Mouse (Mus musculus): ENCODE results near the gene Wbp2nl. TPM values are rescaled to one million over a fixed set of nuclear protein-coding genes. Genes with fewer than 3 reads are reported as not detected.

Gene Wbp2nl
- polyA plus RNA-seq, 1 experiment from 2014 or later = 0.15 TPM

GRCm38 (mm10) chr15:82343368-82344287 is 44.9 kb downstream of the Wbp2nl start:
- peaks cover 7% of the 10 kb centered on the region for H3K27me3 ChIP-seq (replicated peaks; ENCODE audit: control insufficient read depth, insufficient read depth, low read length)
- no peak for ATAC-seq
- WGBS = 91% methylated on average over 27 of the region's 27 CpGs
- H3K9ac ChIP-seq (replicated peaks; ENCODE audit: low read depth, low read length) = no peak overlapping the region
- no peak overlapping the region for H3K4me3 ChIP-seq (replicated peaks; ENCODE audit: low read length)
- no peak overlapping the region for H3K27ac ChIP-seq (ENCODE audit: low read length)
- H3K4me2 ChIP-seq (ENCODE audit: low read length) = no peak overlapping the region
- peaks cover 19% of the 10 kb centered on the region for H3K4me1 ChIP-seq (replicated peaks; ENCODE audit: control insufficient read depth, insufficient read depth, low read length)
- H3K36me3 ChIP-seq (ENCODE audit: control insufficient read depth, insufficient read depth) = 0 out of 2 replicates have a peak, but pooled peaks cover 3% of the 10 kb centered on the region
- no peaks in the 10 kb centered on the region for H3K9me3 ChIP-seq (ENCODE audit: control insufficient read depth, low read length)

GRCm38 (mm10) chr15:82344971-82345370 is 46.2 kb downstream of the Wbp2nl start:
- 90% methylated on average over 6 of the region's 6 CpGs for WGBS
- ATAC-seq = no peak

GRCm38 (mm10) chr15:82345820-82346470 is 47.2 kb downstream of the Wbp2nl start:
- peak overlapping the region; percentile 88 for H3K27ac ChIP-seq (ENCODE audit: low read length)
- under 1% methylated on average over 50 of the region's 51 CpGs for WGBS
- peak; percentile 98 for ATAC-seq

More at GRCm38 (mm10) chr15:82344971-82345370, 46.2 kb downstream of the Wbp2nl start:
- H3K9ac ChIP-seq (replicated peaks; ENCODE audit: low read depth, low read length) = no peak overlapping the region
- no peak overlapping the region for H3K27ac ChIP-seq (ENCODE audit: low read length)
- no peak overlapping the region for H3K4me2 ChIP-seq (ENCODE audit: low read length)
- H3K4me3 ChIP-seq (replicated peaks; ENCODE audit: low read length) = no peak overlapping the region
- H3K36me3 ChIP-seq (ENCODE audit: control insufficient read depth, insufficient read depth) = peaks cover 14% of the 10 kb centered on the region
- no peaks in the 10 kb centered on the region for H3K9me3 ChIP-seq (ENCODE audit: control insufficient read depth, low read length)
- H3K4me1 ChIP-seq (replicated peaks; ENCODE audit: control insufficient read depth, insufficient read depth, low read length) = peaks cover 16% of the 10 kb centered on the region
- H3K27me3 ChIP-seq (replicated peaks; ENCODE audit: control insufficient read depth, insufficient read depth, low read length) = peaks cover 7% of the 10 kb centered on the region

DNA sequence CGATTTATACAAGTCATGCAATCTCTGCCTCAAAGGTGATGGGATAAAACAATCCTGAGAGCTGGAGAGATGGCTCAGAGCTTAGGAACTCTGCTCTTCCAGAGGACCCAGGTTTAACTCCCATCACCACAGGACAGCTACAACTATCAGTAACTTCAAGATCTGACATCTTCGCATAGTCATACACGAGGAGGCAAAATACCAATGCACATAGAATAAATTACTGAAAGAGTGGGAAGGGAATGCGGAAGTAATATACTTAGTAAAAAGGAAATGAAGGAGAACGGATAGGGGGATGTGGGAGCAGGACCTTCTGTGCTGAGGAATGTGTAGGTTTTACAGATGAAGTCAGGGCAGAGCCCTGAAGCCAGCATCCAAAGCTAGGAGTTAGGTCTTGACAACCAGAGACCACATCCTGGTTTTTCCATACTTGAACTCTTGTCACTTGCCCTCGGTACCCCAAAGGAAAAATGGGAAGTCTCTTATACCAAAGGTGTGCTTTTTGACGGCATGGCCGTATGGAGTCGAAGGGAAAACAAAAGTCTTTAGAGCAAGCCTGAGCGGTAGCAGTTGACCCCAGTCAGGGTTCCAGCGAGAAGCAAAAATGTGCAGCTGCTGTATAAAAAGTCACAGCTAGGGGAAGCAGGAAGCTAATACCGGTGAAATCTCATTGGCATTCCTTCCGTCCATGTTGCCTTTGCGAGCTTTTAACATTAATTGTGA is 48.0 kb downstream of the Wbp2nl start:
- H3K36me3 ChIP-seq (ENCODE audit: control insufficient read depth, insufficient read depth) = peaks cover 22% of the 10 kb centered on the region
- H3K9ac ChIP-seq (replicated peaks; ENCODE audit: low read depth, low read length) = peak overlapping the region; percentile 86
- no peak for ATAC-seq
- no peaks in the 10 kb centered on the region for H3K9me3 ChIP-seq (ENCODE audit: control insufficient read depth, low read length)
- WGBS = 61% methylated on average over 14 of the region's 14 CpGs
- peaks cover 11% of the 10 kb centered on the region for H3K4me1 ChIP-seq (replicated peaks; ENCODE audit: control insufficient read depth, insufficient read depth, low read length)
- H3K4me3 ChIP-seq (replicated peaks; ENCODE audit: low read length) = peak overlapping the region; percentile 76
- peak overlapping the region; percentile 61 for H3K27ac ChIP-seq (ENCODE audit: low read length)
- H3K4me2 ChIP-seq (ENCODE audit: low read length) = peak overlapping the region; percentile 96
- H3K27me3 ChIP-seq (replicated peaks; ENCODE audit: control insufficient read depth, insufficient read depth, low read length) = no peaks in the 10 kb centered on the region

More at GRCm38 (mm10) chr15:82345820-82346470, 47.2 kb downstream of the Wbp2nl start:
- H3K9ac ChIP-seq (replicated peaks; ENCODE audit: low read depth, low read length) = peak overlapping the region; percentile 86
- H3K4me1 ChIP-seq (replicated peaks; ENCODE audit: control insufficient read depth, insufficient read depth, low read length) = peaks cover 14% of the 10 kb centered on the region
- no peaks in the 10 kb centered on the region for H3K9me3 ChIP-seq (ENCODE audit: control insufficient read depth, low read length)
- no peaks in the 10 kb centered on the region; the same call in 1 of the 2 replicates for H3K27me3 ChIP-seq (replicated peaks; ENCODE audit: control insufficient read depth, insufficient read depth, low read length)
- peak overlapping the region; percentile 76 for H3K4me3 ChIP-seq (replicated peaks; ENCODE audit: low read length)
- H3K4me2 ChIP-seq (ENCODE audit: low read length) = peak overlapping the region; percentile 96
- peaks cover 21% of the 10 kb centered on the region for H3K36me3 ChIP-seq (ENCODE audit: control insufficient read depth, insufficient read depth)

DNA sequence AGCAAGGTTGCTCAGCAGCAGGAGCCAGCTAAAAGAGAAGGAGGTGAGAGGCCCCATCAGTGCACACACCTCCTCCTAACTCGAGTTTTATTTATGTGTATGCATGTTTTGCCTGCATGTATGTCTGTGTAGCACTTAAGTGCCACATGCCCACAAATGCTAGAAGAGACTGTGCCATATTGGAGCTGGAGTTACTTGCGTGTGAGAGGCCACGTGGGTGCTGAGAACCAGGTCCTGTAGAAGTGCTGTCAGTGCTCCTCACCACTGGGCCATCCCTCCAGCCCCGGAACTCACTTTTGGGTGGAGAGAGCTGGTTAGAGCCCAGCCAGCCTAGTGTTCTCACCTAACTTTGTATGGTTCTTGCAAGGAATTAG is 48.5 kb downstream of the Wbp2nl start:
- H3K27me3 ChIP-seq (replicated peaks; ENCODE audit: control insufficient read depth, insufficient read depth, low read length) = no peaks in the 10 kb centered on the region
- no peaks in the 10 kb centered on the region for H3K9me3 ChIP-seq (ENCODE audit: control insufficient read depth, low read length)
- H3K36me3 ChIP-seq (ENCODE audit: control insufficient read depth, insufficient read depth) = peaks cover 22% of the 10 kb centered on the region
- peak overlapping the region; percentile 86 for H3K9ac ChIP-seq (replicated peaks; ENCODE audit: low read depth, low read length)
- H3K4me3 ChIP-seq (replicated peaks; ENCODE audit: low read length) = peak overlapping the region; percentile 76
- no peak for ATAC-seq
- peaks cover 14% of the 10 kb centered on the region for H3K4me1 ChIP-seq (replicated peaks; ENCODE audit: control insufficient read depth, insufficient read depth, low read length)
- no peak overlapping the region for H3K27ac ChIP-seq (ENCODE audit: low read length)
- WGBS = 84% methylated on average over 4 of the region's 4 CpGs
- H3K4me2 ChIP-seq (ENCODE audit: low read length) = peak overlapping the region; percentile 96

DNA sequence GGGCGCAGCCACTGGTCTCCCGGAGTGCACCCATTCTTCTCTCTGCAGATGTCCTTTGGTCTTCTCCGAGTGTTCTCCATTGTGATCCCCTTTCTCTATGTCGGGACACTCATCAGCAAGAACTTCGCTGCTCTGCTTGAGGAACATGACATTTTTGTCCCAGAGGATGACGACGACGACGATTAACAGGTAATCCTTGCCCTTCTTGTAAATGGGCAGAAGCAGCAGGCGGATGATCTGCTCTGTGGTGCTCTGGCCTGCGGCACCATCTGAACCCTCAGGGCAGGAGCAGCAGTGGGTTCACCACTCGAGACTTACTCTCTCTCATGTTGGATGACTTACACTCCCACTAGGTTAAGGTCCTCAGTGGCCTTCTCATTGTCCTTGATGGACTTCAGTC is 49.1 kb downstream of the Wbp2nl start:
- H3K9ac ChIP-seq (replicated peaks; ENCODE audit: low read depth, low read length) = no peak overlapping the region
- peaks cover 22% of the 10 kb centered on the region for H3K36me3 ChIP-seq (ENCODE audit: control insufficient read depth, insufficient read depth)
- H3K9me3 ChIP-seq (ENCODE audit: control insufficient read depth, low read length) = no peaks in the 10 kb centered on the region
- ATAC-seq = no peak
- H3K27me3 ChIP-seq (replicated peaks; ENCODE audit: control insufficient read depth, insufficient read depth, low read length) = no peaks in the 10 kb centered on the region
- 94% methylated on average over 12 of the region's 12 CpGs for WGBS
- H3K4me2 ChIP-seq (ENCODE audit: low read length) = no peak overlapping the region
- H3K4me3 ChIP-seq (replicated peaks; ENCODE audit: low read length) = no peak overlapping the region
- peaks cover 16% of the 10 kb centered on the region for H3K4me1 ChIP-seq (replicated peaks; ENCODE audit: control insufficient read depth, insufficient read depth, low read length)
- no peak overlapping the region for H3K27ac ChIP-seq (ENCODE audit: low read length)

DNA sequence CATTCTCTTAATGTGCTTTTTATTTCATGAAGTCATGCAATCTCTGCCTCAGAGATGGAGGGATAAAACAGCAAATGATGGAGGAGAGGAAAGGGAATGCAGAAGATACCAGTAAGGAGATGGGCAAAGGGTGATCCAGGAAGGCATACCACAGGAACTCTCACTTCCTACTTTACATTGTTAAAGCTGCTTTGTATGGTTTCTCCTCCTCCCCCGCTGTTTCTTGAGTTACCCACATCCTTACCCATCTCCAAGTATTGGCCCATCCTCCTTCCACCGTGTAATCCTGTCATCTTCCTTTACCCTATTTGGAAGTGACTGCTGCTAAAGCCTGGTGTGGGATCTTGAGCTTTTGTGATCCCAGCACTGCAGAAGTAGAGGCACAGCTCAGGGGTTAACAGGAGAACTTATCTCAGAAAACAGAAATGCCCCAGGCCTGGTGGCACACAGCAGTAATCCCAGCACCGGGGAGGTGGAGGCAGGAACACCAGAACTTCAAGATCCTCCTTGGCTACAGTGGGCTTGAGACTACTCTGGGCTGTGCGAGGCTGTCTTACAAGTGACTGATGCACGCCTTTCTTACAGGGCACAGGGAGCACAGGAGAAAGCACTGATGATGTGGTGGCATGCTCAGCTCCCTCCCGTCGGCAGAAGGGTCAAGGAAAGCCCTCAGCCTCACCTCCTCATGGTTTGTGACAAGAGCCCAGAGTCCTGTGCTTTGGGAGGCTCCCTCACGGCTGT is 49.7 kb downstream of the Wbp2nl start:
- H3K9me3 ChIP-seq (ENCODE audit: control insufficient read depth, low read length) = no peaks in the 10 kb centered on the region
- H3K27me3 ChIP-seq (replicated peaks; ENCODE audit: control insufficient read depth, insufficient read depth, low read length) = no peaks in the 10 kb centered on the region
- no peak overlapping the region for H3K27ac ChIP-seq (ENCODE audit: low read length)
- ATAC-seq = no peak
- no peak overlapping the region for H3K4me2 ChIP-seq (ENCODE audit: low read length)
- H3K9ac ChIP-seq (replicated peaks; ENCODE audit: low read depth, low read length) = no peak overlapping the region
- WGBS = 92% methylated on average over 8 of the region's 8 CpGs
- H3K4me3 ChIP-seq (replicated peaks; ENCODE audit: low read length) = no peak overlapping the region
- H3K36me3 ChIP-seq (ENCODE audit: control insufficient read depth, insufficient read depth) = peaks cover 22% of the 10 kb centered on the region
- H3K4me1 ChIP-seq (replicated peaks; ENCODE audit: control insufficient read depth, insufficient read depth, low read length) = peaks cover 22% of the 10 kb centered on the region

- ATAC-seq = no peak
- 77% methylated on average over 2 of the region's 2 CpGs for WGBS
Observed at GRCm38 (mm10) chr15:82348999-82349341, 50.2 kb downstream of the Wbp2nl start.

More at GRCm38 (mm10) chr15:82348999-82349341, 50.2 kb downstream of the Wbp2nl start:
- Histone ChIP-seq H3K9ac (replicated peaks; ENCODE audit: low read depth, low read length) (no peak overlapping the region), H3K4me2 (ENCODE audit: low read length) (no peak overlapping the region), H3K4me1 (replicated peaks; ENCODE audit: control insufficient read depth, insufficient read depth, low read length) (peaks cover 23% of the 10 kb centered on the region), H3K27me3 (replicated peaks; ENCODE audit: control insufficient read depth, insufficient read depth, low read length) (no peaks in the 10 kb centered on the region), H3K9me3 (ENCODE audit: control insufficient read depth, low read length) (no peaks in the 10 kb centered on the region), H3K27ac (ENCODE audit: low read length) (no peak overlapping the region), H3K4me3 (replicated peaks; ENCODE audit: low read length) (no peak overlapping the region), H3K36me3 (ENCODE audit: control insufficient read depth, insufficient read depth) (peaks cover 22% of the 10 kb centered on the region)
